Mouse (Mus musculus) stomach, postnatal 0 days (tissue): ENCODE data around the gene Ss18l2.

Experiments used
- CTCF ChIP-seq: IDR thresholded peaks from 2 replicates; pipeline ENCODE4 v1.5.1; 2016; ENCODE audit warnings: antibody characterized with exemption, low read depth, mild to moderate bottlenecking, moderate library complexity
- EP300 ChIP-seq: optimal IDR thresholded peaks from 2 replicates; pipeline ENCODE3; 2016; ENCODE audit warnings: antibody characterized with exemption

DNA sequence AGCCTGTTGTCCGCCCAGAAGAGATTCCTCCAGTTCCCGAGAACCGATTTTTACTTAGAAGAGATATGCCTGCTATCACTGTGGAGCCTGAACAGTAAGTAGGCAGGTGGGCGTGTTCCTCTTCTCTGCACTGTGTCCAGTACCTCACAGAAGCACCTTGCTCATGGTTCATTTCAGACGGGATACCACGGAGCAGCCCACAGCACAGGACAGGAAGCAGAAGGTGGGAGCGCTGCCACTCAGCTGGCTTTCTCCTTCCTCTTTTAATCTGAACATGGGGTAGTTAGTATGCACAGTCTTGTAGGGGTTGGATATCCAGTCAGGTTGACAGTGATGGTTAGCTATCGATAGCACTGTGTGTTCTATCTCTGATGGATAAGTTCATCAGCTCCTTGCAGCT lies 33.9 kb downstream of the Ss18l2 start:
- TF ChIP-seq EP300 (no peak), CTCF (no peak)
